Mouse (Mus musculus): ENCODE results near the gene Ndufa4.

DNA sequence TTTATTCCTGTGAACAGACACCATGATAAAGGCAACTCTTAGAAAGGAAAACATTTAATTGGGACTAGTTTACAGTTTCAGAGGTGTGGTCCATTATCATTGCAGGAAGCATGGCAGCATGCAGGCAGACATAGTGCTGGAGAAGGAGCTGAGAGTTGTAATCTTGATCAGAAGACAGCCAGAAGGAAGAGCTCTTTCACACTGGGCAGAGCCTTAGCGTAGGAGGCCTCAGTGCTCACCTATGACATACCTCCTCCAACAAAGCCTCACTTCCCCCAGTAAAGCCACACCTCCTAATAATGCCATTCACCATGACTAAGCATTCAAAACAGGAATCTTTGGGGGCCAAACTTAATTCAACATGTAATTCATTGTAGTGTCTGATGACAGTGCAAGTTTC lies 40.8 kb upstream of the Ndufa4 start:
- TF ChIP-seq CTCF (IDR thresholded peaks at IDR 0.05; ENCODE audit: extremely low read depth, insufficient read depth, insufficient read length, insufficient replicate concordance) (no peak), POLR2A (IDR thresholded peaks at IDR 0.05; ENCODE audit: low read depth, low read length) (no peak)

All from spleen, adult 2 months (tissue).